Mouse (Mus musculus) layer of hippocampus, postnatal 10 days (tissue): Measurements from ENCODE around the gene 9930104L06Rik. TPM values are rescaled to one million over a fixed set of nuclear protein-coding genes. Genes with fewer than 3 reads are reported as not detected.
"Not testable (repeated sequence)": the region's sequence is repeated elsewhere in the genome, so short reads cannot be mapped to it uniquely, and the experiment has no call there.

Experiments used
- DNase-seq, 2 experiments: peaks; one replicate each; pipeline ENCODE4 v3.0.0; 2021; ENCODE audit warnings: low spot score in 2 of 2
- long read RNA-seq: library from polyadenylated mRNA; stranded (forward); transcript quantifications from one replicate; pipeline ENCODE4 v2.0.0, GENCODE M21; 2023
- total RNA-seq, 2 experiments: library from RNA; stranded (reverse); gene quantifications; 2 replicates each; pipeline ENCODE4 v1.2.3; 2021

Gene 9930104L06Rik
- total RNA-seq, result 10 to 100 TPM; 19.0 to 21.8 TPM
- long read RNA-seq, partial matches to known transcripts, result 2 of 5 reads
- long read RNA-seq, other reads (novel, unspliced or antisense), result 2 of 5 reads

DNA sequence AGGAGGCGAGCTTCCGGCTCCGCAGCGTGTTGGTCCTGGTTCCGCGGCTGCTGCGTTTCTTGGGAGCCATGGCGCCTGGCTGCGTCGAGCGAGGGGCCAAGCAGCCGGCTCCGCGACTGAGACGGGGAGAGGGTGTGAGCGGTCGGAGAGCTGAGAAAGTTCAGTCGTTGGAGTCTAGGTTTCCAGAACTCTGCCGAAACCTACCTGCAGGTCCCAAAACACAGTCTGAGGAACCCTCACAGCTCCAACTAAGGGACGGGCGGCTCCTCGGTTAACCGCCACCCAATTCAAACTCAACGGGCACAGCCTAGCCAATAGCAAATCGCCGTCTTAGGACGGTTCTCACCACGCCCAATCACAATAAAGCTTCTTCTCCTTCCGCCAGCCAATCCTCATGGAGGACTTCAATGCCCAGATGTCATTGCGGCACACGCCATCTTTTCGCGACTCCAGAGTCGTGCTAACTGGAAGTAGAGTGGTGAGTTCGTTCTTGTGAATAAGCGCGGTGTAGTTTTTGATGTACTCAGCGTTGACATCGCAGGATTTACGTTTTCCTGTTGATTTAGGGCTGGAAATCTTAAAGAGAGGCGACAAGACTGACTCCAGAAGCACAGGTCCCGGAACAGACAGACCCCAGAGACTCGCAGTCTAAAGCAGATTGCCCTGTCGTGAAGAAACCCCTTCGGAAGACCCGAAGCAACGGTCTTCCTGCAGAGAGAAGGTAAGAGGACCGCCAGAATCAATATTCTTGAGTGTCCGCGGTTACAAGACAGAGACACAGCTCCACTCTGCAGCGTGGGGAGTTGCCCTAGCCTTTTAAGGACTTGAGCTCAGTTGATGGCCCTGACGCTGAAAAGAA lies at the start of gene 9930104L06Rik:
9930104L06Rik (plus strand) TSS at position 436 of the 859 bp plus-strand sequence.
- DNase-seq, result peak; percentile 91 to 93

DNA sequence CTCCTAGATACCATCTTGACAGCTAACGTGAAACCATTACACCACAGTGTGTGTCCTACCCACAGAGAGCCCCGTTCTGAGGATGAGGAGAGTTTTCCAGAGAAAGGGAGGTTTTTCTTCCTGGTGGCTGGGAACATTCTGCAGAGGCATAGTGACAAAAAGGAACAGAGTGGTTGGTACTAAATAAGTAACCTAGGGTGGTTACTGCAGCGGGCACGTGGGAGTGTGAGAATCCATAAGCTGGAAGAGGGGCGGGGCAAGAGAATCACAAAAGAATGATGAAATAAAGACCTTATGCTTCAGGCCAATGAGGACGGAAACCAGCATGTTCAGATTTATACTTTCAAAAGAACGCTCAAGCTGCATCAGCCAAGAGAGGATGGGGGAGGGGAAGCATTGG lies 48.1 kb upstream of the 9930104L06Rik start:
- DNase-seq, result no peak

DNA sequence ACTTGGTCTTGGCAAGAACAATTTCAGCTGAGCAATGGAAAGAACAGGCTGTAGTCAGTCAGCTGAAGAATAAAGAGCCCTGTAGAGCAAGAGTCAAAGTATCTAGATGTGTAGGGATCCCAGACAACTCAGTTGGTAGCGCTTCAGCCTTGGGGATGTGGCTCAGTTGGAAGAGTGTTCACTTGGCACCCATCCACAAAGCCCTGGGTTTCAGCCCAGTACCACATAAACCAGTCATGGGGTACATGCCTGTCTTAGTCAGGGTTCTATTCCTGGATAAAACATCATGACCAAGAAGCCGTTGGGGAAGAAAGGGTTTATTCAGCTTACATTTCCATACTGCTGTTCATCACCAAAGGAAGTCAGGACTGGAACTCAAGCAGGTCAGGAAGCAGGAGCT lies 46.9 kb upstream of the 9930104L06Rik start:
- no peak for DNase-seq

DNA sequence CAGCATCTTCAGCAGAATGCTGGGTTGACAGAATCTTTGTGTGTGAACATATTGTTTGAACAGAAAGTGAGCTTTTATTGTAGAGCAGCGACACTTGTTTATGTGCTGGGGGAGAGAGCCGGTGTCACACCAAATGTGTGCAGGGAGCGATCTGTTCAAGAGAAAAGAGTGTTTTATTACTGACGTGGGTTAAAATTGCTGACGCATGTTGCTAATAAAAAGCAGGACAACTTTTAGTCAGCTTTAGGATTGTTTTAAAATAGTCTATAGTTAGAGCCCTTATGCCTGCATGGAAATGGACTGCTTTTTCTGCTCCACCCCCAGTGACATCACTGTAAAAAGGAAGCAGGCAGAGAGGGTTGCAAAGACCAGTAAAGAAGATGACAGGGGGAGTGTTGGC lies 46.0 kb upstream of the 9930104L06Rik start:
- no peak for DNase-seq

DNA sequence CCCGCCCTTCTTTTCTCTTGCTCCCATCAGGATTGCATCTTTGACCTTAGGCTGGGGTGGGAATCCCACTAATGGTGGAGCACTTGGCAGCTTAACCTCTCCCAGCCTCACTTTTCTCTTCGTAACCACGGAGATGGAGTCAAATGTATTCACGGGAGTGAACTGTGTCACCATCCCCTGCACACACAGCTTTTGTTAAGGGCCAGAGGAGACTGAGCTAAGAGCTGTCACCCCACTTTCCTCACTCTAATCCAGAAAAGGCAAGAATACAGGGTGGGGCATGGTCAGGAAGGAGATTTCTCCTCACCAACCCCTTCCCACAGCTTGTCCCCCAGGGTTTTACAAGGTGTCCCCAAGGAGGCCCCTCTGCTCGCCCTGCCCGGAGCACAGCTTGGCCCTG lies 43.1 kb upstream of the 9930104L06Rik start:
- DNase-seq, result no peak

DNA sequence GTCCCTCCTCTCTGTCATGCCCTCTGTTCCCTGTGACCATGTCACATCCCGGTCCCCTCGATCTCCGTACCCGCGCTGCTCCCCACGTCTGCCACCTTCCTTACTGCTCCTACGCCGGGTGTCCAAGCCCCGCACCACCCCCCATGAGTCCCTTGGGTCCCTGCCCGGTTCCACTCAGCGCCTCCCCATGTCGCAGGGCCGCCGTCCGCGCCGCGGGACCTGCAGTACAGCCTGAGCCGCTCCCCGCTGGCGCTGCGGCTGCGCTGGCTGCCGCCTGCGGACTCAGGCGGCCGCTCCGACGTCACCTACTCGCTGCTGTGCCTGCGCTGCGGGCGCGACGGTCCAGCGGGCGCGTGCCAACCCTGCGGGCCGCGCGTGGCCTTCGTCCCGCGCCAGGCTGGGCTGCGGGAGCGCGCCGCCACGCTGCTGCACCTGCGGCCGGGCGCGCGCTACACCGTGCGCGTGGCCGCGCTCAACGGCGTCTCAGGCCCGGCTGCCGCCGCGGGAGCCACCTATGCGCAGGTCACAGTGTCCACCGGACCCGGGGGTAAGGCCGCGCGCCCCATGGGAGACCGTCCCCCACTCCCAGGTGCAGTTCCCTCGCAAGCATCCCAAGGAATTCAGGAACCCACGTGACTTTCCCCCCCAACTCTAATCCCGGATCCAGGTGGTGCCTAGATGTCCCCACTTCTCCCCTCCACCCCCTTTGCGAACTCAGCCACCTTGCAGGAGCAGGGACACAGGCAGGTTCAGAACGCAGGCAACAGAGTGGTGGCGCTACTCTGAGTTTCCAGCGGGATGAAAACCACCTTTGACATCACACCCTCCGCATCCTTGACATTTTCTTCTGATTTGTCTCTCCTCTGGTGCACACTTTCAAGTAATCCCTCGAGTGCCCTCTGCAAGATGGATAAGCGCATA lies 42.1 kb upstream of the 9930104L06Rik start:
- DNase-seq, result peak in 1 of 2 experiments; percentile 49

DNA sequence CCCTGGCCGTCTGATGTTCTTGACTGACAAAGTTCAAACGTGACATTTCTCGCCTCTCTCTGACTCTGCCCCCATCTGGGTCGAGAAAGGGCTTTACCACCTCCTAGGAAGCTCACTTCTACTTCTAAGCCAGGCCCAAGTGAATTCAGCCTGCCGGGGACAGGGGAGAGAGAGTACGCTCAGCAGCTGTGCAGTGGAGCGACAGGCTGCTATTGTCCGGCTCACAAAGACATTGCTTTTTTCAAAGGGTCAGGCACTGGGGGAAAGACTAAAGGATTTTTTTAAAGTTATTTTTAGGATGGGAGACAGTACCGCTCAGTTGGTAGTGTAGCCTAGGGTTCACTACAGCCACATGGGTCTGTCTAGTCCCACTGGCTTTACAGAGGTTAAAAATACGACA lies 38.4 kb upstream of the 9930104L06Rik start:
- no peak for DNase-seq

DNA sequence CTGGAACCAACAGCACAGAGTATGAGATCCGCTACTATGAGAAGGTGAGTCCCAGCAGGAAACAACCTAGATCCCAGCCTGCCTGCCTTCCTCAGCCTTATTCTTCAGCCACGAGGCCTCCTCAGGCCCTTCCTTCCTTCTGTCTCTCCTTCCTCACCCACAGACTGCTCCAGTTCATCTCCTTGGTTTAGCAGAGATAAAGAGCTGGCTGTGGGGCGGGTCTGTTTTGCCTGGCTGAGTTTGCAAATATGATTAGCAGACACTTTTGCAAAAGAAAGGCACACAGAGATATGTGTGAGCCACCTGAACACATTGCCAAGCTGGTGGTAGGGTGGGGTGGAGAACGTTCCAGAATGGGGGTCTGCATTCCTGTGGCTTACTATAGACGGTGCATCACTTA lies 36.9 kb upstream of the 9930104L06Rik start:
- DNase-seq, result no peak

DNA sequence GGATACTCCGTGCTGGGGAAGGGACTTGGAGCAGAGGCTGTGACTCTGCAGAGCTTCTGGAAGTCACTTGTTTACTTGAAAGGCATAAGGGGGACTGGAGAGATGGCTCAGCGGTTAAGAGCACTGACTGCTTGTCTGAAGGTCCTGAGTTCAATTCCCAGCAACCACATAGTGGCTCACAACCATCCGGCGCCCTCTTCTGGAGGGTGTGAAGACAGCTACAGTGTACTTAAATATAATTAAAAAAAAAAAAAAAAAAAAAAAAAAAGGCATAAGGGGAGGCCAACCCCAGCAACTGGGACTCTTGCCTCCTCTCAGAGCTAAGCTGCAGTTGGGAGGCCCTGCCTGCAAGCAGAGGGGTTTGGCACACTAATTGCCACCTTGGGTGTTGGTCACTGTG lies 31.4 kb upstream of the 9930104L06Rik start:
- no peak for DNase-seq

DNA sequence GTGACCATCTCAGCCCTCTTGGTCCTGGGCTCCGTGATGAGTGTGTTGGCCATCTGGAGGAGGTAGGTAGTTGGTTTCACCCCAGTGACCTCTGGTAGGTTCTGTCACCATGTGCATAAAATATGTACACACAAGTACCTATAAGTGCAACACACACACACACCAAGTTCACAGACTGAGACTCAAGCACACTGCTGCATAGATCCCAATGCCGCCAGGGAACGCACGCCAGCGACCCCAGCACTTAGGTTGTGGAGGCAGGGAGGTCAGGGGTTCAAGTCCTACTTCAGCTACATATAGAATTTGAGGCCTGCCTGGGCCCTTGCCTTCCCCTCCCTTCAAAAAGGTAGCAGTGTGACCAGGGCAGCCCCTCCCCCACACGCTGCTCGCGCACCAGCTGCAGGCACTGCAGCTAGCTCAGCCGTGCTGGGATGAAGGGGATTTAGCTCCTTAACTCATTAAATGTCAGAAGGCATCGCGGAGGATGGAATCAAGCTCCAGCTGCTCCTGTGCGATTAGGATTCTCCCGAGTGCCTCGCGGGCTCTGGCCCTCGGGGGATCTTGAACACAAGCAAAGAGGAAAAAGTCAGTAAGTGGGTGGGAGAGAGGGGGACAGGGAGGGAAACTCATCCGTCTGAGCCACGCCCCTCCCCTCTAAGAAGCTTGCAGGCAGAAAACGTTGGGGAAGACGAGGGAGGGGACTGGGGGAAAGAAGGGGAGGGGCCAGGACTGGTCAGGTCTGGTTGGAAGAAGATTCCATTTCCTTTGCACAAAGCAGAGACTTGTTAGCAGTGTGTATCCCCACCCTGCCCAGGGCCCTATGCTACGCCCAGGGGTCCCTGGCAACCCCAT lies 30.7 kb upstream of the 9930104L06Rik start:
- DNase-seq, result peak; percentile 33 to 46

DNA sequence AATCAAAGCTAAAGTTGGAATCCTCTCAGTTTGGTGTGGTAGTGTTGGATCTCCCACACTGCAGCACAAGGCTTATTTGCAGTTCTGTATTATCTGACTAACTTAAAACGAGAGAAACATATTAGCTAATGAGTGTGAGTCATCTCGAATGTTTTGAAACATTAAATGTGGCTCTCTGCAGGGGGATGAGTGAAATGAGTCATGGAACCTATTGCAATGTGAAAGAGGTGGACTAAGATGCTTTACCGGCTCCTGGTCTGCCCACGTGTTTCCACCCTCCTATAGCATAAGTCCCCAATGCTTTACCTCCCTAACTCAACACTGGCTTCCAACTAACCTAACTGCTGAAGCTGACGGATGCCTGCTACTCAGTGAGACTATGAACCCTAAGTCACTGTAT lies 8.7 kb upstream of the 9930104L06Rik start:
- DNase-seq, result no peak

DNA sequence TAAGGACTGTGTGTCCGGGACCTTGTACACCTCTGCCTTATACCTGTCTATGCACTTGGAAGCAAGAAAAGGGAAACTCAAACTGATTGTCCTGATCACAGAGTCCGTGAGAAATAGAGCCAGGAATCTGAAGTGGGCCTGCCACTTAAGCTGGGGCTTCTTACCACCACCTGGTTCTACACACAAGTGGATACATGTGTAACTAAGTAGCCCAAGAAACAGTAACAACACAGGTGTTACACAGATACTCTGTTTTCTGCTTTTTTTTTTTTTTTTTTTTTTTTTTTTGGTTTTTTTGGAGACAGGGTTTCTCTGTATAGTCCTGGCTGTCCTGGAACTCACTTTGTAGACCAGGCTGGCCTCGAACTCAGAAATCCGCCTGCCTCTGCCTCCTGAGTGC lies 2.4 kb downstream of the 9930104L06Rik start, which contains the start of gene Cdca8:
Cdca8 (minus strand) TSS at position 101 of the 400 bp plus-strand sequence.
- DNase-seq, result not testable (repeated sequence)

DNA sequence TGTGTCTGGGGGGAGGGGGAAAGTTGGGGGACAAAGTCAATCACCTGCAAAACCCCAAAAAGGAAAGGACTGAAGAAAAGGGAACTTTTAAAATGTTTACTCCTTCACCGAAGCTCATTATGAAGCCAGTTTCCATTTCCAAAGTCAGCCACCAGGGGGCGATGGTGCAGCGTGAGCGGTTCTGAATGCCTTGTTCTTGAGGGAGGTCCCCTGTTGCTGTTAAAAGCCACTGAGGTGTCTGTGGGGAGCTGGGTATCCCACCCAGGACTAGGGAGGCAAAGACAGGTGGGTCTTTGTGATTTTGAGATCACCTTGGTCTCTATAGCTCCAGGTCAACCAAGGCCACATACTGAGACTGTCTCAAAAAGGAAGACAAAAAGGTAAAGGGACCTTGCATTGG lies 6.2 kb downstream of the 9930104L06Rik start:
- peak; percentile 91 for DNase-seq

DNA sequence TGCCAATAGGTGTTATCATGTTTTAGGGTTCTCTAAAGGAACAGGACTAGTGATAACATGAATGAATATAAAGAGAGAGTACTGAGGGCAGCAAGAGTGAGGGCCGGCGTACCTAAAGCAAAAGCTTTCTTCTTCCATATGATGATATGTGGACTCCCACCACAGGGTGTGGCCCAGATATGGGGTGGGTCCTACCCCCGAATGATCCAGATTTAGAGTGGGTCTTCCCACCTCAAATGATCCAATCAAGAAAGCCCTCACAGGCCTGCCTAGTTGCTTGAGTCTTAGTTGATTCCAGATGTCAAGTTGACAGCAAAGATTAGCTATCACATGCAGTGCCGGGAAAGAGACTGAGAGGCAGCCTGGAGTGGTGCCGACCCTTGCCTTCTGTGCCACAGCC lies 6.9 kb downstream of the 9930104L06Rik start:
- DNase-seq, result no peak

DNA sequence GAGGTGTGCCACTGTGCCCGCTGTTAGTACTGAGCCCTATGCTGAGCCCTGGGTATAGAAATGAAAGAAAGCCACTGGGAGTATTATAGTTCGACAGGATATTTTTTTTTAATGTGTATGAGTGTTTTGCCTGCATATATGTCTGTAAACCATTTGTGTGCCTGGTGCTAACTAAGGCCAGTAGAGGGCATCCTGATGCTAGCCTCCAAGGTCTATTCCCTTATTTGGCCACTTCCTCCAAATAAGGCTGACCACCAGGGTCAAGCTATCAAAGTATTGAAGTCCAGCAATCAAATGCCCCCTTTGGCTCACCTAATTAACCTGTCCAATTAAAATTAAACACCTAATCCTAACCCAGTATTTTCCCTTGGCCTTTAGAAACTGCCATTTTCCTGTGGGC lies 8.1 kb downstream of the 9930104L06Rik start:
- no peak for DNase-seq

DNA sequence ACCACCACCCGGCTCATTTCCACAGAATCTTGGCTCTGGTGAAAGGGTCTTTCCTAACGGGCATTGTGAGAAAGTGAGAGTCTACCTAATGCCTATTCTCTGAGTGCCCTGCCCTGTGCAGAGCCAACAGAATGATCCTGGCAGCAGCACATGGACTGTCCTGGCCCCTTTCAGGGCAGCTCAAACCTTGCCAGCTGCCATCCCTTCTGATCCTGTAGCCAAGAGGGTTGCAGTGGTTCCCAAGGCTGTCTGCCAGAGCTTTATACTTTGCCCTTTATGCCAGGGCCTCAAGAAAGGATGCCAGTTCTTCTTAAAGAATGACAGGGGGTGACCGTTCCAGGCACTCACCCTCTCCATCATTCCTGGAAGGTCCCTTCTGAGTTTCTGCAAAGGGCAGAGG lies 12.6 kb downstream of the 9930104L06Rik start:
- DNase-seq, result no peak

DNA sequence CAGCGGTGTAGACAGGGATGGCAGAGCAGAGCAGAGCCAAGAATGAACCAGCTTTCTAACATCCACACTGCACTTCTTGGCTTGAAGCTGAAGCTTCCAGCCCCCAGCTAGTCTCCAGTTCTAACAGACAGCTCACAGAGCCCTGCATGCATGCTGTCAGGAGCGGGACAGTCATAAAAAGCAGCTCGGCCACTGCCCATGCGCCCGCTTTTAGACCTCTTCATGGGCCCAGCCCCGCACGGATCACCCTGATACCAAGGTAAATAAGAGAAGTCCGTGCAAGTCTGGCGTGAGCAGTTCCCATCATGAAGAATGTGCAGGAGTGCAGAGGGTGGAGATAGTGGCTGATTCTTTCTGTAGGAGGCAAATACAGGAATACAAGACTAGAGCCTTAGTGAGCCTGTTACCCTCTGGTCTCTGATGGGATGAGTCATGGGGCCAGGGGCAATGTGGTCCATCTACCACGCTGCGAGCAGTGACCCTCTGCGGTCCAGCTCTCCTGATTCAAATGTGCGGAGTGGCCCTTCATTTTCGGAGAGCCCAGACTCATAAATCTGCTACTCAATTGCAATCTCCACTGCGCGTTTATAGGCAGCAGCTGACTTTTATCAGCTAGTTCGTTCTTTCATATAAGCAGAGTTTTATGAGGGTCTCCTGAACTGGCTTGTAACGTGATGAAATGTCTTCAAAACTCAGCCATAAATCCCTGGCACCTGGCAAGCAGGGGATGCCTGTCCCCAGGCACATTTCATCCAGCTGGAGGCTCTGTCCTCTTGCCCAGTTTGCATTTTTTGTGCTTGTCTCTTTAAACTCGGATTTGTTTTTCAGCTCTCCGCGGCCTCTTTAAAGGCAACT lies 13.6 kb downstream of the 9930104L06Rik start:
- no peak for DNase-seq

DNA sequence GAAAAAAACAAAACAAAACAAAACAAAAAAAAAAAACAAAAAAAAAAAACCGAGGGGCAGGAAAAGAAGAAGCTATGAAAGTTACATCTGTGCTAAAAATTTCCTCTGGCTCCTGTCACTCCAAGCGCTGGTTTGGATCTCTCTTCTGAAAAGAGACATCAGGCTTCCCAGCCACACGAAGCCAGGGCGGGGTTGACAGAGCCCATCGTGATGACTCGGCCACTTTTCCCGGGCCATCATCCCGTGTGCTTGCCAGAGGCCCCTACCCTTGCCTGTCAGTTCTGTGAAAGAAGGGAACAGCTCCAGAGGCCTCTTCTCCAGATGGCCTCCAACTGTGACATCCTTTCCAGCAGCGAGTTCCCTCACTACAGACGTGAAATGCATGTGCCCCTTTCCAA lies 14.2 kb downstream of the 9930104L06Rik start:
- no peak for DNase-seq

DNA sequence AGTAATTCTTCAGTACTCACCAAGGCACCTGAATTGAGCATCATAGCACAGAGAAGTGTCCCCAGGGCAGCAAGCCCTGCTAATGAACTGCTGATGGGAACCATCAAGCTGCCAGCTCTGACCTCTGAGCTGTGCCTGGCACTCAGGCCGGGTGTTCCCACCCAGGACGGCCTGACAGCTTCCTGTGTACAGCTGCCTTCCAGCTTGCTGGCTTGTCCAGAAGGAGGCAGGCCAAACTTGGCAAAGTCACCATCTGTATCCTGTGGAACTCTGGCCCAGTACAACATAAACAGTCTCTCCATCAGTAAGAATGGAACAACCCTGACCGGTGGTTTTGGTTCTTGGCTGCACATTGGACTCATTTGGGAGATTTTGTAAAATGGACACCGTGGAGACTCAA lies 16.7 kb downstream of the 9930104L06Rik start:
- no peak for DNase-seq

DNA sequence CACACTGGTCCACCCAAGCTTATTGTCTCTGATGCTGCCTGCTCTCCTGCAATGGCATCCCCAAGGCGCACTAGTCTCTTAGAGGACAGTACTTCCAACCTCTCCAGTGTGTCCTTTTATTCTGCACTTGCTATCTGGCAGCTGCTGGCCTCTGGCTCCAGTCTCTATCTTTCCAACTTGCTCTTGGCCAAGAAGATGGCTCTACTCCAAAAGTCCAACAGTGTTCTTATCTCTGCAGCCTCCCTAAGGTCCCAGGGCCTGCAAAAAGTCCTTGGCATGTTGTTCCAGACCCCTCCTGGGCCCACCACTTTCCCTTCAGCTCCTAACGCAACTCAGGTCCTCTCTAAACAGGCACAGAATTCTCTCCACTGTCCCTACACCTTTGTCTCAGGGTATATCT lies 20.4 kb downstream of the 9930104L06Rik start:
- no peak for DNase-seq
